Mouse (Mus musculus) layer of hippocampus, adult 2 months (tissue): ENCODE results near the gene Mmel1. TPM values are rescaled to one million over a fixed set of nuclear protein-coding genes. Genes with fewer than 3 reads are reported as not detected.

Experiments
- DNase-seq, 2 experiments: peaks; one replicate each; pipeline ENCODE4 v3.0.0; 2022; ENCODE audit warnings: low spot score in 2 of 2
- H3K27ac ChIP-seq: fragments of 200-600 bp; 2 replicates; pipeline ENCODE4 v1.8.1; 2022
- H3K4me3 ChIP-seq: fragments of 200-600 bp; 2 replicates; pipeline ENCODE4 v1.8.1; 2022; ENCODE audit warnings: mild to moderate bottlenecking
- CTCF ChIP-seq: fragments of 200-600 bp; conservative IDR thresholded peaks from 2 replicates; pipeline ENCODE4 v1.8.1; 2022; ENCODE audit warnings: antibody characterized with exemption, mild to moderate bottlenecking, moderate library complexity
- total RNA-seq, 2 experiments: library from RNA; stranded (reverse); gene quantifications; 2 replicates each; pipeline ENCODE4 v1.2.3; 2021

Mmel1 gene
- total RNA-seq, 2 experiments from 2014 or later, result 0.29 to 0.44 TPM

- DNase-seq, result no peak
- no peak for TF ChIP-seq CTCF
- H3K27ac ChIP-seq, result 0 out of 2 replicates have a peak overlapping the region, but pooled peaks have one; percentile 4
- no peak overlapping the region for H3K4me3 ChIP-seq
Observed at GRCm38 (mm10) chr4:154936542-154937255, 67.3 kb downstream of the Mmel1 start.

DNA sequence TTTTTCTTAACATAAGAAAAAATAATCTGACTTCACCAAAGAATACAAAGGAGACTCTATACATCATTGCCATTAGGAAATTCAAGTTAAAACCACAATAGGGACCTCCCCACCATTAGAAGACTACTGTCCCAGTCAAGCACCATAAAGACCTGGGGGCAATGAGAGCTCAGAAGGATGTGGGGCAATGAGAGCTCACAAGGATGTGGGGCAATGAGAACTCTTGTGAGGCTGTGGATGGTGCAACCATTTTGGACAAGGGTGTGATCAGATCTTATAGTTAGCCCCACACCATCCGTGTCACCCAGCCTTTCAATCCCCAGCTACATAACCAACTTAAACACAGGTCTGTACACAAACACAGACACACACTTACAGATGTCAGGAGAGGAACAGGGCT, 68.4 kb downstream of the Mmel1 start:
- DNase-seq, result no peak
- no peak for TF ChIP-seq CTCF
- no peak overlapping the region for H3K4me3 ChIP-seq
- no peak overlapping the region for H3K27ac ChIP-seq

GRCm38 (mm10) chr4:154940156-154940555, 70.8 kb downstream of the Mmel1 start:
- Histone ChIP-seq H3K27ac (no peak overlapping the region), H3K4me3 (no peak overlapping the region)
- no peak for TF ChIP-seq CTCF
- no peak for DNase-seq

DNA sequence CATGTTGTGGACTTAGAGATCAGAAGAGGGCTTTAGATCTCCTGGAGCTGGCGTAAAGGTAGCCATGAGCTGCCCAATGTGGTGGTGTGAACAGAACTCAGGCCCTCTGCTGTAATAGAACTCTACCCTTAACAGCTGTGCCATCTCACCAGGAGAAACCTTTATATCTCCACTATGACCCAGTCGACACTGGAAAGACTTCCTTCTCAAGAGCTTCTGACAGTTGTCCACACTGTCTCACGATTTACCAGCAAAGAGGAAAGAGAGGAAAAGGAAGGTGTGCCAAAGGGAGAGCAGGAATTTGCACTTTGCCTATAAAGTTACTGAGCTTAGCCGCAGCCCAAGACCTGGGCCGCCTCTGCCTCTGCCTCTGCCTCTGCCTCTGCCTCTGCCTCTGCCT, 72.4 kb downstream of the Mmel1 start:
- no peak for DNase-seq
- no peak for TF ChIP-seq CTCF
- H3K4me3 ChIP-seq, result no peak overlapping the region
- H3K27ac ChIP-seq, result no peak overlapping the region

GRCm38 (mm10) chr4:154942632-154943322, 73.4 kb downstream of the Mmel1 start:
- no peak for TF ChIP-seq CTCF
- no peak overlapping the region for H3K27ac ChIP-seq
- DNase-seq, result no peak
- no peak overlapping the region for H3K4me3 ChIP-seq

GRCm38 (mm10) chr4:154943323-154944039, 74.1 kb downstream of the Mmel1 start:
- TF ChIP-seq CTCF, result no peak
- DNase-seq, result no peak
- no peak overlapping the region for H3K27ac ChIP-seq
- H3K4me3 ChIP-seq, result no peak overlapping the region

- no peak overlapping the region for H3K27ac ChIP-seq
- DNase-seq, result peak; percentile 76 to 88
- no peak overlapping the region for H3K4me3 ChIP-seq
- peak; percentile 94 for TF ChIP-seq CTCF
Observed at GRCm38 (mm10) chr4:154944121-154944590, 74.8 kb downstream of the Mmel1 start.

Other genes with a start within 250 kb of the Mmel1 start
- 10 to 100 TPM; 10.8 to 11.5 TPM for gene Prdm16, start 232.7 kb upstream of the Mmel1 start, total RNA-seq
- not detected for gene Actrt2, start 201.7 kb upstream of the Mmel1 start, total RNA-seq
- 1 to 10 TPM; 4.0 to 4.1 TPM for gene Ttc34, start 32.1 kb upstream of the Mmel1 start, total RNA-seq
- 10 to 100 TPM; 48.1 to 48.9 TPM for gene Fam213b, start 29.6 kb downstream of the Mmel1 start, total RNA-seq
- gene Tnfrsf14, start 59.0 kb downstream of the Mmel1 start, total RNA-seq, result 1 to 10 TPM in 1 of 2 experiments, under 1 TPM in 1; 0.84 to 1.3 TPM
- 10 to 100 TPM; 24.7 to 30.7 TPM for gene Hes5, start 91.3 kb downstream of the Mmel1 start, total RNA-seq
- 10 to 100 TPM; 41.8 to 43.0 TPM for gene Pank4, start 94.5 kb downstream of the Mmel1 start, total RNA-seq
- gene Plch2, start 187.2 kb downstream of the Mmel1 start, total RNA-seq, result 10 to 100 TPM; 91.1 to 92.0 TPM
- gene Pex10, start 197.4 kb downstream of the Mmel1 start, total RNA-seq, result 10 to 100 TPM; 23.1 to 24.2 TPM
- 10 to 100 TPM; 60.6 to 63.0 TPM for gene Rer1, start 216.8 kb downstream of the Mmel1 start, total RNA-seq
- gene Morn1, start 217.0 kb downstream of the Mmel1 start, total RNA-seq, result 10 to 100 TPM; 11.8 to 14.0 TPM